Mouse (Mus musculus) adipocyte (in vitro differentiated cells): ENCODE measurements around the gene Gm10024.
"Not testable (repeated sequence)": the region's sequence is repeated elsewhere in the genome, so short reads cannot be mapped to it uniquely, and the experiment has no call there.

Experiments
- DNase-seq: peaks from one replicate; pipeline ENCODE4 v3.0.0-alpha.2; 2016; ENCODE audit warnings: low spot score

Gm10024 gene

GRCm38 (mm10) chr10:77711157-77711556, at the start of gene Gm10024:
TSS of gene Gm10024 (plus strand) at chr10:77711457.
- not testable (repeated sequence) for DNase-seq

DNA sequence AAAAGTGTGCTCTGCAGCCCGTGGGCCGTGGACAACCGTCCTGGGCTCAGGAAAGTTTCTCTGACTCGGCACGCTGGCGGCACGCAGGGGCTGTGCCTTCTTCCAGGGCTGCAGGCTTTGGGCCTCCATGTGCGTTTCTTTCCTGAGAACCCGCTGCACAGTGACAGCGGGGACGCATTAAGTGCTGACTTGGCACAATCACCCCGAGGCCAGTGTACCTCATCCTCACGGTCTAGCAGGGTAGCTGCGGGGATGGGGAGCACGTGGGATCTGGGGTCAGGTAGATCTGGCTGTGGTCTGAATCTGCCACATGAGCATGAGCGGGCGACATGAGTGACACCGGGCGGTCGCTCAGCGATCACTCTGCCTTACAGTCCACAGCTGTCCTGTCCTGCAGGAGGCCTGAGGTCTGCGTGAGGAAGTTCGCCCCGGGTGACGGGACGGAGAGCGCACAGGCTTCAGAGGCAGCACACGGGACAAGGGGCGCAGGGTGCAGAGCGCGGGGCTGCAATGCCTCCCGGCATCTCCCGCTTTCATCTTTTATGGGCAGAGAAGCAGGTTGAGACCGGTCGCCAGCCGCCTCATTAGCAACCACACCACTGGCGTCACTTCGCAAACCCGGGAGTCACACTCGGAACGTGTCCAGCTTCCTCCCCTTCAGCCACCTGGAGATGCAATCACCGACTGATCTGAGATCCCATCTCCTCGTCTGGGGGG, 47.1 kb upstream of the Gm10024 start:
- DNase-seq, result no peak

DNA sequence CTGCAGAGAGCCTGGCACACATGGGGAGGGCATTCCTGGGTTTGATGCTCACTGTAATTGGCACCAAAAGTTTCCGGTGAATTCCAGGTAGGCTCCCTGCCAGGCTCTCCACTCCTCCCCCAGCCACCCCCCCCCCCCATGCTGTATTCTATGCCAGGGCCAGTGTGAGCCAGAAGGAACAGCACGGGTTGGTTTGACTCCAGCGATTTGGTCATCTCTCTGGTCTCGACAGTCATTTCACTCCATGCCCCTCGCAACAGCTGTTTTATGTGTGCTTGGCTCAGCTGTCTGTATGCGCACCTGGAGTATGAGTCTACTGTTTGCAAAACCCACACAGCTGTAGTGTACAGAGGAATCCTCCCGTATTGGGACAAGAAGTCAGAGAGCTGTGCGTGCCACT, 44.9 kb upstream of the Gm10024 start:
- peak; percentile 70 for DNase-seq

DNA sequence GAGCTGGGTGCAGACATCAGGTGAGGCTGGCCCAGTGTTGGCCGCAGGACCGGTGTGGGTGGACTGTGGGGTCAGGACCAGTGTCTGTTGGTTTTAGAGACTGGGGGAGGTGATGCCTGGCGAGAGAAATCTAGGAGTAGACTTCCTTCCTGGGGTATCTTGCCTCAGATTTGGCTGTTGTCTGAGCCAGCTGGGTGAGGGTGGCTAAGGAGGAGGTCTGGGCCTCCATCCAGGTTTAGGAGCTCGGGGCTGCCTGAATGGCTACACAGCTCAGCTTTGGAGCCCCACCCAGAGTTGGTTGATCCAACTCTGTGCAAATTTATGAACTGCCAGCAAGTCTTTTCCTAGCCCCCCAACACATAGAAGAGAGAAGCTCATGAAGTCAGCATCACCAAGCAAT, 43.9 kb upstream of the Gm10024 start:
- peak; percentile 52 for DNase-seq

DNA sequence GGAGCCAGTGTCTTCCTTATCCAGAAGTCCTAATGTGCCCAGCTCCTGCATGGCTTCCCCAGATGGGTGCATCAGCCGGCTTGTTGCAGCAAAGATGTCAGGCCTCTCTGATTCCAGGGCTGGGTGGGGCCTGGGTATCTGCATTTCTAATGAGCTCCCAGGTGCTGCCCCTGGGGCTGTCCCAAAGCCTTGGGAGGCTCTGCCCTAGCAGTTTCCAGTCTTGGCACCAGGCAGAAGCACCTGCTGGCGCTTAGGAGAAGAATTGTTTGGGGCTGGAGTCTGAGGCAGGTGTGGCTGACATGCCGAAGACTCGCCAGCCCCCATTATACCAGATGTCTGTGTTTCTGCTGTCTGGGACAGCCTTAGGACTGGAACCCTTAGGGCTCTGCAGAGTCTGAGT, 40.5 kb upstream of the Gm10024 start:
- DNase-seq, result no peak

DNA sequence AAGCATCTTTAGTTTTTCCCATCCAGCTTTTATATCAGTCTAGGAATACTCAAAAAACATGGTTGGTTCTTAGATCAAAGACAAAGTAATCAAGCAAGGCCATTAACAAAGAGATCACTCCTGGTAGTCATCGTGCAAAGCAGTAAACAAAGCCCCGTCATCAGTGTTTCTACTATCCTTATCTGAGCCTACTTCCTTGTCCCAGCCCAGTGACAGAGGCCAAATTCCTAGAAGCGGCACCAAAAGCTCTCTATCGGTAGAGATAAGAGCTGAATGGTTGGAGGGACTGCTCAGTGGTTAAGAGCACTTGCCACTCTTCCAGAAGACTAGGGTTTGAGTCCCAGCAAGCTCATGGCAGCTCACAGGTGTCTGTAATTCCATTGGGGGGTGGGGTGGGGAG, 39.7 kb upstream of the Gm10024 start:
- no peak for DNase-seq

DNA sequence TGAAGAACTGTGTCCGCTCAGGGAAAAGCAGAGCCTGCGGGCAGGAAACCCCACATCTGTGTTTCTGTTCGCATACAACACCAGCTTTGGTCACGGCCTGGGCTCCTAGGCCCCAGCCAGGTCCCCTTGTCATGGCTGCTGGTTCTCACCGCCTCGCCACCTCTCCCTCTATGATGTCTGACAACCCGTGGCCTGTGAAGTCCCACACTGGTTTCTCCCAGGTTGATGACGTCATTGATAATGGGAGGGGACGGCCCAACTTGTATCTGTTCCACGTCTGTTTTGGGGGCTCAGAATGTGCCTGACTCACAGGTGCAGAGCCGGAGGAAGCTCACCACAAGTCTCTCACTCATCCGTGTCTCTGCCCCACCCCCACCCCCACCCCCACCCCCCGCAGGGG, 37.5 kb upstream of the Gm10024 start:
- no peak for DNase-seq

DNA sequence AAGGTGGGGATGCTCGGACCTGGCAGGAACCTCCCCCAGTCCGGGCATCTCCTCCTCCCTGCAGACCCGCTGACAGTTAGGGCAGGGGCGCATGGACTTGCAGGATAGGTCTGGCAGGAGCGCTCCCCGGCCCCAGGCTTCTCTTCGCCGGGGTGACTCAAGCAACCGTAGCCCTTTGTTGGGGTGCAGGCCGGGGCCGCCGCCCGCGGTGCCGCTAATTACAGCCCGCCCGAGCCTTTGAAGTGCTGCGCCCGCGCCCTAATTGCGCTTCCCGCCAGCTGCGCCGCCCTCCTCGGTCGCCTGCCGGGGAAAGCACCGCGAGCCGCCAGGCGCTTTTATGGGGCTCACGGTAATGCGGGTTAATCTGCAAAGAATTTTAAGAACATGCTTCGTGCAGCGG, 33.7 kb upstream of the Gm10024 start:
- DNase-seq, result no peak

DNA sequence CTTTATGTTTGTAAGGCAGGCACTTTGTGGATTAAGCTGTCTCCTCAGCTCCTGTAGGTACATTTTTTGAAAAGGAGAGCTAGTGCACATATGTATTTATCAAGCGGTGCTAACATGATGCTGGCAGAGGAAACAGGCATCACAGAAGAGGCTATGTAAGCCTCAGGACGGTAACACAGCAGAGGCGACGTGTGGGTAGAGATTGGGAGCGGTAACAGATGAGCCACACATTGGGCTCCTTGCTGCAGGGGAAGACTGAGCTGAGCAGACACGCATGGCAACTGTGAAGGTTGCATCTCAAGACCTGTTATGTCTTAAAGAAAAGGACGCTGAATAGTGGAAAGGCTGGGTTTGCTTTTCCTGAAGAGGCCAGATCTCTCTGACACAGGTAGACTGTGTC, 28.3 kb upstream of the Gm10024 start:
- no peak for DNase-seq

DNA sequence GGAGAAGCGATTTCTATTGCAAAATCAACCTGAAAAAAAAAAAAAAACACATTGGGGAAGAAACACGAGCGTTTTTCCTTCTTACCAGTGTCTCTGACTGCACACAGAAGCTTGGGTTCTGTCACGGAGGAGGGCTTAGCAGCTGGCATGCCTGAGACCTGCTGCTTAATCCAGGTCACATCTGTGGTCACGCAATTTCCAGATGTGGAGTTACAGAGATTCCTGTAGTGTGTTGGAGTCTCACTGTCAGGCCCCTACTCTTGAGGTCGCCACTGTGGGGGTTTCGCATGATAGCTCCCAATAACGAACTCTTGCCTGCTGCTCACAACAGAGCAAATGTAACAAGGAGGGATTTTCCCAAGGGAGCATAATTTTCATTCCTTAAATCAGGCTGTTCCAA, 27.1 kb upstream of the Gm10024 start:
- DNase-seq, result no peak

DNA sequence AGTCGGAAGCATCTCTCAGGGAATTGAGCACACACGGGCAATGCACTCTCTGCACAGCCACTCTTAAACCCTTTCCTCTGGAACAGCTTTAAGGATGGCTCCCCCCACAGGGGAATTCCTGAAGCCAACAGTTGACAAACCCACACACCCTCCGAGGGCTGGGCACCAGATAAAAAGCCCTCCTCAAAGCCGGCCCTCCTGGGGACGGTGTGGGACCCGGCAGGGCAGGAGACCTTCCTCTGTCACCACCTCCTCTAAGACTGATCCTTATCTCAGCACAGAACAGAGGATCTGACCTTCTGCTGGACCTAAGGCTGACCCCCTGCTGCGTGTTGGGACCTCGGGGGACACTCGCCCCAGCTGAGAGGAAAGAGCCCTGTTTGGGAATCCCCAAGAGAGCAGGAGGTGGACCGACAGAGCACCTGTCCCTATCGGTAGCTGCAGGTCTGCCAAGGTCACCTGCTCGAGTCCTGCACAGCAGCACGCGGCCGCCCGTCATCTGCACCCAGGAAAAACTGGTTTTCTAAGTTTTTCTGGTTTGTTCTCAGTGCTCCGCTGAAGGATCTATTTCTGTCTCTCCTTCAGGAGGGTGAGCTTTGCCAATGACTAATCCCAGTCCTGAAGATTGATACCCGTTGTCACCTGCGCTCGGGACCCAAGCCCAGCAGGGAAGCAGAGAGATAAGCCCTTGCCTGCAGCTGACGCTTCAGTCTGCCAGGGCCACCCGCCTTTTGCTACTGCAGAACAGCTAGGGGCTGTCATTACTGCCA, 25.2 kb upstream of the Gm10024 start, which contains the start of gene Tspear:
Gene Tspear, plus strand, starts transcription at position 675 of the 770 bp plus-strand sequence.
- DNase-seq, result no peak

DNA sequence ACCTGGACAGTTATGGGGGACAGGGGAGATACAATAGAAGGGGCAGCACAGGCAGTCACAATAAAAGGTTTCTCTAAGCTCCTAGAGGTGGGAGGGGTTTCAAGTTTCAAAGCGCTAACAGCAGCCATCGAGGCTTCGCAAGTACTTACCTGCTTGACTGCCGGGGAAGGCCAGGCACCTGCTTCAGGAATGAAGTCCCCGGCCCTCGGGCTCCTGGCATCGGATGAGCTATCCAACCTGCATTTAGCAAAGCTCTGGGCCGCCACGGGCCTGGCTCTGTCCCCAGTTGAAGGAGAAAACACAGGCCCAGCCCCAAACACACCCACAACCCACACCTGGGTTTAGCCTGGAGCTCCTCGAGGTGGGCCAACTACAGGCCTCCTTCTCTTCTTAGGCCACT, 24.2 kb upstream of the Gm10024 start:
- no peak for DNase-seq

- not testable (repeated sequence) for DNase-seq
Measured at GRCm38 (mm10) chr10:77690356-77690807, 20.9 kb upstream of the Gm10024 start, which contains the start of gene Gm19402. TSS of gene Gm19402 (minus strand) at chr10:77690757.

DNA sequence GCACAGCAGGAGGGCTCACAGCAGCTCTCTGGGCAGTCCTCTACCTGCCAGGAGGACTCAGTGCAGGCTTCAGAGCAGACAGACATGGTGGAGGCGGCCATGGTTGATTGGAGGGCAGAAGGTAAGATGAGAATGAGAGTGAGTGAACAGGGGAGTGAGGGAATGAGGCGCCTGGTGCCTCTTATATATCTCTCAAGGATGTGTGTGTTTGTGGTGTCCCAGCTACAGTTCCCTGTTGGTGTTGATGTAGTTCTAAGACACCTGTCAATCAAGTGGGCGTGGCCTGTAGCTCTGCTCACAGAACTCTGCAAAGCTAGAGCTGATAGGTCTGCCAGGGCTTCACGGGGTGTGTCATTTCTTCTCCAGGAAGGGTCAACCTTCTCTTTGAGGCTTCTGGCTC, 14.1 kb upstream of the Gm10024 start, which contains the start of gene Gm9508:
Gene Gm9508, minus strand, starts transcription at position 101 of the 400 bp plus-strand sequence.
- peak; percentile 21 for DNase-seq

- DNase-seq, result no peak
Measured at GRCm38 (mm10) chr10:77706326-77706725, 4.9 kb upstream of the Gm10024 start, which contains the start of gene Gm10272. TSS of gene Gm10272 (plus strand) at chr10:77706626.

DNA sequence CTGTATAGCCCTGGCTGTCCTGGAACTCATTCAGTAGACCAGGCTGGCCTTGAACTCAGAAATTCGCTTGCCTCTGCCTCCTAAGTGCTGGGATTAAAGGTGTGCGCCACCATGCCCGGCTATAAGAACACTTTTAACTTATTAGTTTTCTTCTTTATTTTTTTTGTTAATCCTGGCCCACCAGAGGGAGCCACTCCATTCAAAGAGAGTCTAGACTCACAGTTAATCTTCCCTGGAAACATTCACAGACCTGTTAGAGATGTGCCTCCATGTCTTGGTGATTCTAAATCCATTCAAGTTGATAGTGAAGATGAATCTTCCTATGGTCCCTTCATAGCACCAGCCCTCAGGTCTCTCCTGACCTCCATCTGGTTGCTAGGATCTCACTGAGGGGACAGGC, 1.4 kb upstream of the Gm10024 start:
- DNase-seq, result no peak

DNA sequence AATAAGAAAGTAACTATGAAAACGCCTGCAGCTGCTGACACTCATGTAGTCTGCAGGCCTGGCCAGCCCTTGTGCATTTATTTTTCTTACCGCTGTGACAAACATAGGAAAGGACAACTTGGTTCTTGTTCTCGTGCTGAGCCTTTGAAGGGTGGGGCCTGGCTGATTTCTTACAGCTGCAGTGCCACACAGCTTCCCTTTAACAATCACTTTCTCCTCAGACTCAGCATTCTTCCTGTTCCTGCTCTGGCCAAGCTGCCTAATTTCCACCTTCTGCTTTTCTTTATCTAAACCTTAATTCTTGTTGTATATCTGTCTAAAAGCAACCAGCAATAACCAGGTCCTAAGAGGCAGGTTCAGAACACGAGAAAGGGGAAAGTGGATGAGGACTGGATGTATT, 2.5 kb downstream of the Gm10024 start:
- DNase-seq, result no peak

DNA sequence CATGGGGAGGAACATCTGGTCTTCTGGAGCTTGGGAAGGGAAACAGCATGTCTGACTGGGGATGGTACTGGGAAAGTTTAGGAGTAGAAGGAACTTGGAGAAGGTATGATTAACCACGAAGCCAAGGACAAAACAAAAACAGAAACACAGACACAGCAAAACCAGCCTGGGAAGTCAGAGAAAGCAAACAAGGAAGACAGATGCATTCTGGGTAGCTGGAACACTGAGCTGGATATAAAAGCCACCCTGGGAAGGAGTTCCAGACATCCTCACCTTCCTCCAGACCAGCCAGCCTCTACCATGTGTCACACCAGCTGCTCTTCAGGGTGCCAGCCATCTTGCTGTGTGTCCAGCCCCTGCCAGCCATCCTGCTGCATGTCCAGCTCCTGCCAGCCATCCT, 4.2 kb downstream of the Gm10024 start, which contains the start of gene Gm10142:
Gene Gm10142, plus strand, starts transcription at position 301 of the 400 bp plus-strand sequence.
- DNase-seq, result no peak

- DNase-seq, result not testable (repeated sequence)
Measured at GRCm38 (mm10) chr10:77720299-77720698, 9.0 kb downstream of the Gm10024 start, which contains the start of gene Krtap12-1. TSS of gene Krtap12-1 (plus strand) at chr10:77720599.

DNA sequence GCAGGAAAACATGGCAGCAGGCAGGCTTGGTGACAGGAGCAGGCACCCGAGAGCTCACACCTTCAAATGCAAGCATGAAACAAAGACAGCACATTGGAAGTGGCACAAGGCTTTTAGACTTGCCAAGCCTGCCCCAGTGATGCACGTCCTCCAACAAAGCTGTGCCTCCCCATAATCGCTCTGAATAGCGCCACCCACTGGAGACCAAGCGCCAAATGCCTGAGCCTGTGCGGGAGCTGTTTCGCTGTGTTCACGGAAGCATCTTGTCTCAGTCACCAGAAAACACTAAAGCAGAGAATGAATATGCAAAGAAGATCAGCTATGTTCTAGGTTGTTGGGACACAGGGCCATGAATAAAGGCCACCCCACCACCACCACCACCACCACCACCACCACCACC, 13.6 kb downstream of the Gm10024 start:
- no peak for DNase-seq

DNA sequence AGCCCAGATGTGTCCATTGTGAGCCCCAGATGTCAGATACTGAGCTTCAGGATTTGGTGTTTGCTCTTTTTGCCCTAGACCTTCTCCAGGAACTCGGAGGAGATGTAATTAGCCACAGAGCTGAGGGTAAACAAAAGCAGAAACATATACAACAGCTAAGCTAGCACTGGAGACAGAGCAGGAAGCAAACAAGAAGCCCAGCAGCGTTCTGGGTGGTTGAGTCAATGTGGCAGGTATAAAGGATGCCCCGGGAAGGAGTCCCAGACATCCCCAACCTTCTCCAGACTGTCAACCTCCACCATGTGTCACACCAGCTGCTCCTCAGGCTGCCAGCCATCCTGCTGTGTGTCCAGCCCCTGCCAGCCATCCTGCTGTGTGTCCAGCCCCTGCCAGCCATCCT, 14.9 kb downstream of the Gm10024 start, which contains the start of gene Gm10100:
Gene Gm10100, plus strand, starts transcription at position 301 of the 400 bp plus-strand sequence.
- no peak for DNase-seq

- peak; percentile 14 for DNase-seq
Measured at GRCm38 (mm10) chr10:77728280-77728679, 17.0 kb downstream of the Gm10024 start.

- no peak for DNase-seq
Measured at GRCm38 (mm10) chr10:77729241-77729640, 18.0 kb downstream of the Gm10024 start.
